Mouse (Mus musculus) hematopoietic stem cell, adult 5-6 weeks (primary cell): ENCODE data around the gene Gm14305. TPM values are rescaled to one million over a fixed set of nuclear protein-coding genes. Genes with fewer than 3 reads are reported as not detected.
"Not testable (repeated sequence)": the region's sequence is repeated elsewhere in the genome, so short reads cannot be mapped to it uniquely, and the experiment has no call there.

Experiments used
- ATAC-seq, 2 experiments: fragments of 125-278 bp in 1 of 2; replicated peaks in 1 of 2; 2 replicates each; pipeline ENCODE4 v1.8.0; 2016 to 2017; ENCODE audit warnings: inconsistent platforms in 2 of 2, mild to moderate bottlenecking in 2 of 2, moderate number of reproducible peaks in 2 of 2, low read depth in 1 of 2, moderate TSS enrichment in 1 of 2; ENCODE audit not compliant: low FRiP score in 2 of 2, poor library complexity in 2 of 2, severe bottlenecking in 2 of 2, insufficient read depth in 1 of 2, low TSS enrichment in 1 of 2
- total RNA-seq: library from RNA; stranded (forward); fragments of 172-1452, 232-1000 nt; gene quantifications from 2 replicates; pipeline ENCODE4 v1.2.3, GENCODE M21; 2017

Gm14305 gene
- total RNA-seq: 16.3 and 24.4 TPM in 2 replicates

DNA sequence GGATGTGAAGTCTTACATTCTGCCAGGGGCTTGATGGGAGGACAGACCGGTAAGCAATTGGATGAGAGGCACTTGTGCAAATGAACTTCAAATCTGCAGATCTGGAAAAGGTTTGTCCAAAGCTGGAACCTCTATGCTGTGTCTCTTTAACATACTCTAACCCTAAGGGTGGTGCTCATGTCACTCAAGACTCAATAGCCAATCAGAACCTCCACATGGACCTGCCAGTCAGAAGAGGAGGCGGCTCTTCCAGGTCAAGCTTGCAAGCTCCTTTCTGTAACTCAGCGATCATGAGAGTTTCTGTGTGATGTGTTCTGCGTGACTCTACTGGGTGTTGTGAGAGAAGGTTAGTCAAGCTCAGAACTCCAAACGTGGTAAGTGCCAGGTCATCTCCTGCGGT is at the start of gene Gm14305:
TSS of gene Gm14305 (plus strand) at position 278 of the 400 bp plus-strand sequence.
- ATAC-seq: not testable (repeated sequence)

DNA sequence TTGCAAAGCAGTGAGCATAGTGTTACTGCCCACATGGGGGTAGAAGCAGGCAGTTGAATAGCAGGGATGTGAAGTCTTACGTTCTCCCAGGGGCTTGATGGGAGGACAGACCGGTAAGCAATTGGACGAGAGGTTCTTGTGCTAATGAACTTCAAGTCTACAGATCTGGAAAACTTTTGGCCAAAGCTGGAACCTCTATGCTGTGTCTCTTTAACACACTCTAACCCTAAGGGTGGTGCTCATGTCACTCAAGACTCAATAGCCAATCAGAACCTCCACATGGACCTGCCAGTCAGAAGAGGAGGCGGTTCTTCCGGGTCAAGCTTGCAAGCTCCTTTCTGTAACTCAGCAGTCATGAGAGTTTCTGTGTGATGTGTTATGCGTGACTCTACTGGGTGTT is 37.9 kb upstream of the Gm14305 start, which contains the start of gene Zfp973:
TSS of gene Zfp973 (plus strand) at position 301 of the 400 bp plus-strand sequence.
- not testable (repeated sequence) for ATAC-seq

Other genes with a start within 250 kb of the Gm14305 start
- 14.1 TPM in 1 of 2 replicates, not detected in the other for gene Gm14434, start 221.5 kb upstream of the Gm14305 start, total RNA-seq
- gene Zfp967, start 187.3 kb upstream of the Gm14305 start, total RNA-seq: not detected in 2 replicates
- gene Gm14308, start 72.0 kb upstream of the Gm14305 start, total RNA-seq: 10.1 TPM in 1 of 2 replicates, not detected in the other
- gene Zfp973, start 37.8 kb upstream of the Gm14305 start, total RNA-seq: 6.9 and 18.6 TPM in 2 replicates
- gene Gm14295, start 90.3 kb downstream of the Gm14305 start, total RNA-seq: 1.5 and 10.6 TPM in 2 replicates
- not detected in 2 replicates for gene Gm14408, start 122.8 kb downstream of the Gm14305 start, total RNA-seq
- gene Gm14296, start 219.5 kb downstream of the Gm14305 start, total RNA-seq: 11.2 and 19.2 TPM in 2 replicates